Mouse (Mus musculus) frontal cortex, postnatal 14 days (tissue): ENCODE measurements at regions not wholly inside any gene's neighbourhood (a gene's known extent, or its start where the extent isn't known, plus 50 kb on each side); places are given as distances from the start of the nearest gene placed in this dataset.

Experiments used
- DNase-seq, 2 experiments: peaks; one replicate each; pipeline ENCODE4 v3.0.0; 2022; ENCODE audit warnings: low spot score in 2 of 2

DNA sequence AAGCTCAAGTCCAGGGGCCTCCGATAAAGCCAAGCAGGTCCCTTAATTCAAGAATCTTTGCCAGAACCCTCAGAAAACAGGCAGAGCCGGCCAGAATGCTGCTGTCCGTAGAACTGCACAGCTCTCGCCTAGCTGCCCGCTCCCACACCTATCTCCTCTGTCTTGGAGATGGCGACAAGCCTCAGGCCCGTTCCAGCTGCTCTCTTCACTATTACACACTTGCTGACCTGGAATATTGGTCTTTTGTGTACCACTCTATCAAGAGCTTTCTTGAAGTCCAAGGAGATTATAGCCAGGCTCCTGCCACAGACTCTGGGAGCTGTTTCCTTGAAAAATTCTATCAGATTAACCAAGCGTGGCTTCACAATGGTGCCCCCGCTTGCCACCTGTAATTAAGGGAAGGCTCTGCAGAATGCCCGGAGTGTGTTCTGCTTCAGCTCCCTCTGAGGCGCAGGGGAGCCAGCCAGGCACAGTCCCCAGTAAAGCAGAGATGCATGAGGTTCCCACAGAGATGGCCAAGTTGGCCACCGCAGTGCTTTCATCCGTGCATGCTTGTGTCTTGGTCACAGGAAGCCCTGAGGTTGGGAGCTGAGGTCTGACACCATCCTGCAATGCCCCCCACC lies 496.8 kb downstream of the Cdh26 start:
- DNase-seq = no peak

DNA sequence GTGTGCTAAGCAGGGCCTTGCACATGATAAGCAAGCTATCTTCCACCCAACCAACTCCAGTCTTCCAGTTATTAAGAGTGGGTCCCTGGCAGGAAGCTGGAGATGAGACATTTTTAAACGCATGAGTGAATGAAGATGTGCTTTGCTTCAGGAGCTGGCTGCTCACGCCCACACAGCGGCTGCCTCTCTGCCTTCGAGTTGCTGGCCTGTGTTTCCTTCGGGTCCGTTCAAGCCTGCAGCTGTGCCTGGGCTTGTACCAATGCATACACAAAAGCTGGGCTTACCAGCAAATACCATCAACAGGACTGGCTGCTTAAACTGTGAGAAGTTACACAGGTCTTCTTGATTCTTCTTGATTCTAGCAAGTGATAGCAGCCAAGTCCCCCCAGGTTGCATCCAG lies 498.7 kb downstream of the Cdh26 start:
- peak; percentile 17 to 25 for DNase-seq

DNA sequence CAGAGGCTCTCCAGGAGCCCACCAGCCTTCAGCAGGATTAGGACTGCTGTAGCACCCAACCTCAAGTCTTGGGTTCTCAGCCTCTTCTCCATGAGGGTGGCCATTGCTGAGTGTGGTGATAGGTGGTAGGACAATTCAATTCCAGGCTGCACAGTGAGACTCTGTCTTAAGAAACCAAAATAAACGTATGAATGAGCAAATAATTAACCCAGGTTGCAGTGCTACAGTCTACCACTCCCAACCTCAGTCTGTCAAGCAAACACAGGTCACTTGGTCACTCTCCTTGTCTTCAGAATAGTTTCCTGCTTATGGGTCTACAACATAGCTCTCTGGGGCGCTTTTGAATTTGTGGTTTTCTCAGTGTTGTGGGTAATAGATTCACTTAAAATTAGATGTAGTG lies 499.8 kb downstream of the Cdh26 start:
- DNase-seq = no peak

DNA sequence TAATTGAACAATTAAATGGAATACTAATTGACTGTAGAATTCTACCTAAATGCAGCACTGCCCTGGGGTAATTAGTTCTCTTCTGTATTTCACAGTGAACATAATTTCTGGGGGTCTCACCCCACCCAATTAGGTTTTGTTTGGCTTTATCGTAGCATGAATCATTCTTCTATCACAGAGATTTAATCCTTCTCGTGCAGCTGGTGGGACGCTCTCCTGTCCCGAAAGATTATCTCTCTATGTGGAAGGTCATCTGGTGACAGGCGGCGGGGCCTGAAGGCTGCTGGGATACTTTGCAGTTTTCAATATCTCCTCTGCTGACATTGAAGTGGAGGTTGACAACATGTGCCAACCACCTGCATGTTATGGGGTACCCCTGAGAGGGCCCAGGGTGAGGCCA lies 493.8 kb upstream of the Cdh4 start:
- DNase-seq = no peak

DNA sequence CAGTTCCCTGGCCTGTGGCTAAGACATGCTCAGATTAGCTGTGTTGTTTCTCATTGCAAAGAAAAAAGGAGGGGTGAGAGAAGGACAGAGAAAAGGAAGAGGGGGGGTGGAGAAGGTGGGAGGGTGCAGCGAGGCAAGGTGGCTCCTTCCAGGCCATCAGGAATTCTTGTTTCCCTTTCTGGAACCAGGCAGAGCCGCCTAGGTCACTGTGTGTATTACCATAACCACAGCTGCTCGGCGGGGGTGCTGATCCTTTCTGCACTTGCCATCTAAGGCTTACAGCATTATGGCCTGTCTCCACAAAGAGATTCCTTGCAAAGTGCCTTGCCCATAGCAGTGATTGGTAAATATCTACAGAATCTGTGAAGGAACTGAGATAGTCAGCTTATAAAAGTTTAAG lies 493.1 kb upstream of the Cdh4 start:
- DNase-seq = no peak

DNA sequence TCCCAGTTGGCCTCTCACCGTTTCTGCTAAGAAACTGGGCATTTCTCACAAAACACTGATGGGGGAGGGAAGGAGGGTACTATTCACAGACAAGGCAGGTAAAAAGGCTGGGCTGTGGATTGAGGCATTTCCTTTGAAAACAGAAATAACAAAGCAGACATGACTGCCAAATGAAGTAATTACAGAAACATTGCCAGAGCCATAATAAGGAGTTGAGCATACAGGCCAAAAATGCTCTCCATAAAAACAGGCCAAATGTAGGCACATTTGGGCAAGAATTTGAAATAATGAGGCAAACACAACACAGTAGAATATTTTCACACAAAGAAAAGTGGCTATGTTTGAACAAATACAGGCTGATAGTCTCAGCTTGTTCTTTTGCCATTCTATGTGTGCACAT lies 491.9 kb upstream of the Cdh4 start:
- no peak for DNase-seq

DNA sequence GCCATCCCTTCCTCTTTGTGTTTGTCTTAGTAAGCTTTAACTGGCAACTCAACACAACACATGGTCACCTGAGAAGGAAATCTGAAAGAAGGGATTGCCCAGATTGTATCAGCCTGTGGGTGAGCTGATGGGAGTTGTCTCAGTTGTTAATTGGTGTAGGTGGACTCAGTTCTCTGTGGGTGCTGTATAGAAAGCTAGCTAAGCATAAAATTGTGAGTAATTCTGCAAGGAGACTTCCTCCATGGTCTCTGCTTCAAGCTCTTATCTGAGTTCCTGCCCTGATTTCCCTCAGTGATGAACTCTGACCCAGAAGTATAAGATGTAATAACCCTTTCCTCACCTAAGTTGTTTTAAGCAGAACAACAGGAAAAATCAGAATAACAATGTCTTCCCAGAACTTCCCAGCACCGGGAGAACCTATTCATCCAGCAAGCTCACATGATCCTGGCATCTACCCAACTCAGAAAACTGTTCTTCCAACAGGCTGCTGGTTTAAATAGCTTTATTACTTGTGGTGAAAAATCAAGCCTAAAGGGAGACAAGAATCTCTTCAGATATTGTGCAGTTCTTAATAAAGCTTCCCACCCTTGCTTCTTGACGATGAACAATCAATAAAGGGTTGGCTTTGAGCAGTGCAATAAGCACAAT lies 487.7 kb upstream of the Cdh4 start:
- DNase-seq = no peak

DNA sequence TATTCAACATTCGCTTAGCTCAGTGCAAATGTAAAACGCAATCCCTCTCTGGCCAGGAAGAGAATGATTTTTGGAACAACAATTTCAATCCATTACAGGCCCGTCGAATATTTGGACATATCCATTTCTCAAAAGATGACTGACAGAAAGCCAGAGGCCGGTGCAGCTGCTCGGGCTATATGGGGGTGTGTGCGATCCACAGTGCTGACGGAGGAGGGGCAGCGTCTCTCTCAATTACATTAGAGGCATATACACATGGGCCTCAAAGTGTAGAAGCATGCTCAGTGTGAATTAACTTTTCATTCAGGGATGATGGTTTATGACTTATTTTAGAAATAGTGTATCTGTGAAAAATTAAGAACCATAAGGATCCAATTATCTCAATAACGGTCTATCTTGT lies 483.4 kb upstream of the Cdh4 start:
- DNase-seq = no peak

DNA sequence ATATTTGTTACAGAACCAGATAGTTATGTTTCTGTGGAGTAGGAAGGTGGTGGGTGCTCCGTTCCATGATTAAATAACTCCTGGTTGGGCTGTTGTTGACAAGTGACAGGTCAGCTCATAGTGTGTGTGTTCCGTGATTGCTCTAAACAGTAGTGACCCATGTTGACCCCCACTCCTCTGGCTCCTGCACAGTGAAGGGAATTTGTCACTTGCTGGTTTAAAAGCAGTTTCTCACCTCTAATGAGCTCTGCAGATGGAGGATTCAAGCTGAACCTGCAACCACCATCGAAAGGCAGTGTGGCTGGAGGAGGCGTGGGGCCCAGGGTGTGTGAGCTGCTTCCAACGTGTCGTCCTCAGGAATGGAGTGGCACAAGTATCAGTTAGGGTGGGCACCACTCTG lies 482.6 kb upstream of the Cdh4 start:
- DNase-seq = no peak

DNA sequence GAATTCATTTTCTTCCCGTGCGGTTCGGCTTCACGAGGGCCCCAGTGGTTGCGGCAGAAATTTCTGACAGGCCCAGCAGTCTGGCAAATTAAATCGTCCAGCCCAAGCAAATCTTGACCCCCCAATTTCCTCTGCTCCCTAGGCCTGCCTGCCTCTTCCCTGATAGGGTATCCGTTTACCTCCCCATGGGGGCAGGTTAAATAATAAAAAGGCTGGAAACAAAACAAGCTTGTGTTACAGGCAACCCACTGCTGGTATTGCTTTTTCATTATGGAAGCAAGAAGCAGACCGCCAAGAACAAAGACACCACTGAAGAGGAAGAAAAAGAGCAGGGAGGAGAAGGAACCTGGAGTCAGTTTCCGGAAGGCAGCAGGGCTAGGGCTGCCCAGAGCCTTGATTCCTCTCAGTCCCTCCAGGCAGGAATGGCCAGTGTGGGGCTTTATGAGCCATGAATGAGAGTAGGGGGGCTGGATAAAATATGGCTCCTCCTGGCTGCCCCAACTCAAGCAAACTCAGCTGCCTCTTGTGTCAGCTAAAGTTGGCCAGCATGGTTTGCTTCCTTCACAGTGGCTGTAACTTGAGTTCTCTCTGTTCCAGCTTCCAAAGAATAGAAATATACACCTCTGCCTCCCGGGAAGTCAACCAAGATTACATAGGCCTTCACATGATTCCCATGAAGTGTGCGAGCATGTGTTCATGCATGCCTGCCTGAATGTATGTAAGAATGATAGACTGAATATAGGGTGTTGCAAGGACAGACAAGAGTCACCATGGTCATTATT lies 474.5 kb upstream of the Cdh4 start:
- DNase-seq = no peak

DNA sequence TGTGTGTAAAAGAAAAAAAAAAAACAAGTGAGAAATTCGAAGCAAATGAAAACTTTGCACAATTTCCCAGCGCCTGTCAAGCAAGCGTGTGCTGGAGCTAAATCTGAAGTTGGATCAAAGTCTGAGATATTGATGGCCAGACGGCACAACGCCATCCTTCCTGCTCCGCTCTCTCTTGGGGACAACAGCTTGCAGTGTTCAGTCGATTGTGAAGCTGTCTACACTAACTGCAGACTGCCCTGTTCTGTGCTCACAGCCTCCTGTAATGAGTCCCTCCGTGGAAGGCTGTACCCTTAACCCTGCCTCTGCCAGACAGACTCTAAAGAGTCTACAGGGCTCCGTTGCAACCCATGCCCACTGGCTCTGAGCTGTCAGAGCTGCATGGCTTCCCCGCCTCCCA lies 472.5 kb upstream of the Cdh4 start:
- no peak for DNase-seq

DNA sequence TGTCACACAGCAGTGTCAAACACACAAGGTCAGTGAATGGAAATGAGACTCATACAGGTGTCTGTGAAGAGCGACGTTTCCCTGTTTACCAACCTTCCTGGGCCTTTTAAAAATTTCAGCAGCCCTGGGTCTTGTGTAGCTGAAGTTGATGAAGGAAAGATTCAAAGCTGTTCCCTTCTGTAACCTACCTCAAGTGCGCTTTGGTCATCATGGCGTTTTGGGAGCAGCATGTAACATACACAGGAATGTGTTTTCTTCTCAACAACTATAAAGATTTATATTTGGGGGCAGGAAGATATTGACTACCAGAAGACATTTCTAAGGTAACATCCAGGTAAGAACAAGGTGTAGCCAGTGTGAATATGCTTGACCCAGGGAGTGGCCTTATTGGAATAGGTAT lies 466.9 kb upstream of the Cdh4 start:
- DNase-seq = no peak

DNA sequence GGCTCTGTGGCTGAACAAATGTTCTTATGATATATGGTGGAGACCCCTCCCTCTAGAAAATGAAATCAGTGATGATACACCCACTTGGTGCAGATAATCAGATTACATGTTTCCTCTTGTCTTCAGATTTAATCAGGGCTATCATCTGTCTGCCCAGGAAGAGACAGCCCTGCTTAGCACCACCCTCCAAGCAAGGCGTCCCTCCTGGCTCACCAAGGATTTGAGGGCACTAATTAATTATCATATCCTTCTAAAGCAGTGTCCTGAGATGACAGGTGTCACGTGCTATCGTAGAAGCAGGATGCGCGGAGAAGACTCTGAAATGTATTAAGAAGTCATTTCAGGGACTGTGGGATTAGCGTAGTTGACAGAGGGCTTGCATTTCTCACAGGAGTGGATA lies 466.2 kb upstream of the Cdh4 start:
- DNase-seq = no peak

DNA sequence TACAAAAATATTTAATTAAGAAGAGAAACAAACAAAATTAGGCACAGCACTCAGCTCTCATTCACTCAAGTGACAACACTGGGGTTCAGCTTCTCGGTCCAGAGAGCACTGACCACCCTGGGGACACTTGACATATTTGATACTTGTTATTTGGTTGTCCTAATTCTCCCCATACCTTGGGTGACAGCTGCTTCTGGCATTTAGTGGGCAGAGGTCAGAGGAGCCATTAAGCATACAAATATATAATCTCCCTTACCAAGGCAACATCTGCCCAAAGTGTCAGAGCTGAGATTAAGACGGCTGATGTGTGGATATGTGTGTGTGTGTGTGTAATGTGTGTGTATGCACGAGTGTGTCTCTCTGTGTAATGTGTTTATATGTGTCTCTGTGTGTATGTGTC lies 465.7 kb upstream of the Cdh4 start:
- DNase-seq = no peak

DNA sequence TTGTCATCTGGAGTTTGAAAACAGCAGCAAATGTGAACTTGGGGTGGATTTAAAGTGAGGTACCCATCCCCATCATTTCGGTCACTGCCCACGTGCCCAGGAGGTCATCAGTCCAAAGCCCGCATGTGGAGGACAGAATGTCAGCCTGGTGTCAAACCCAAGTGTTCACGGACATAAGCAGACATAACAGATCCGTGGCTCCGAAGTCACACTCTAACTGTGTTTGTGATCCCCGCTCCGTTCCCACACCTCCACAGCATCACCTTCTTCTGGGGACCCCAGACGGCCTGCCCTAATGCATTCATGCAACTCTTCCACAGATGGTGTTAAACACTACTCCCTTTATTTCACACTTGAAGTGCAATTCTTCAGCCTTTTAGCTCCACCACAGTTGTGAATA lies 462.8 kb upstream of the Cdh4 start:
- DNase-seq = no peak

DNA sequence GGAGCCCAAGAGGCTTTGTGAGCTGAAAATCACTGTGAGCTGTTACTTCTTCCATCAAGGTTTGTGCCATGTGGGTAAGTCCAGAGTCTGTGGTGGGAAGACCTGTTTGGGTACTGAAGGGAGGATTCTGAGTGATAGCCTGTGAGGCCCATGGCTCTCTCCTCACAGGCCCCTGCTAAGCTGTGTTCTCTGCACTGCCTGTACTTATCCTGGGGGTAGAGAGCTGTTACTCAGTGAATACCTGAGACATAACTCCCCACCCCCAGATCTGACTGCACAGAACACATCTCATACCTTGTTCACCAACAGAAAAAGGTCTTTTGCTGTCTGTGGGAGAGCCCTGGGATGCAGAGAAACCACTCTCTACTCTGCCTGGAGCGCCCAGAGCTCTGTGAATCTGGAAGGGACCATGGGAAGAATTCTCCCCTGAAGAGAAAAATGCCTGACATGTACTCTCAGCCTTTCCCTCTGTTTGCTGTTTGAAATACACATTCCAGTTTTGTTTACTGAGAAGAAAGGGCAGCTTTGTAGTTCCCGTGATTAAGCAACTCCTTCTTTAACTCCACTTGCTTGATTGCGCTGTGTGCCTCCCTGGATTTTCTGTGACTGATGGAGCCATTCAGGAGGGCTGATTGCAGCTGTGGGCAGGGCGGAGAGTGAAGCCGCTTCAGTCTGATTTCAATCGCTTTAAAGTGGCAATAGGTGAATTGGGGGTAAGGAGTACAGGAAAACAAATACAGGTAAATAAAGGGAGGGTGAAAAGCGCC lies 460.3 kb upstream of the Cdh4 start:
- DNase-seq = no peak

DNA sequence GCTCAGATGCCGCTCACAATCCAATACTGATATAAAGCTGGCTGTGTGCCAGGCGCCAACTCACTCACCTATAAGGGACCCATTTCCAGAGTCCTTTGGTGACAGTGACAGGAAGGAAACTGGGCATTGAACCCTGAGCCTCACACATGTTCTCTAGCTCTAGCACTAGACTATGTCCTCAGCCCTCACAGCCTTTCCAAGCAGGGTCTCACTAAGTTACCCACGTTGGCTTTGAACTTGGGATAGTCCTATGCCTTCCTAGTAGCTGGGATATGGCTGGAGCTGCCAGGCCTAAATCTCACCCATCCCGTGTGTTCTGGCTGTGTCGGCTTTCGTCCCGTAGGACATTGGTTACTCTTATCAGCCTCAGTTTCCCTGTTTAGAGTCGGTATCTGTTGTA lies 458.4 kb upstream of the Cdh4 start:
- no peak for DNase-seq

DNA sequence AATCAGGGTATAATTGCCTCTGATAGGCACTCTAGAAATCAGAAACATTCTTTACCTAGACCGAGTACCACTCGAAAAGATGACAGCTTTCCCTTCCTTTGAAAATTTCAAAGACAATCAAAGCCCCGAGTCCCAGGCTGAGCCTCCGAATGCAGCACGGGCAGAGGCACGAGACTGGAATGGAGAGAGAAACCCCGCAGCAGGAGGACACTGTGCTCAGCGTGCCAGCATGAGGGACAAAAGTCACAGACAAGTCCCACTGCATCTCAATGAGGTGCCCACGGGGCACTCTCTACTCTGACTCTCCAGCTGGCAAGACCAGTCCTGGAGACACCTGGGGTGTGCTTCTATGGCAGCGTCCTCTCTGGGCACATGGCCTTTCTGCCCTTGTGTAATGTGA lies 454.3 kb upstream of the Cdh4 start:
- DNase-seq = no peak

DNA sequence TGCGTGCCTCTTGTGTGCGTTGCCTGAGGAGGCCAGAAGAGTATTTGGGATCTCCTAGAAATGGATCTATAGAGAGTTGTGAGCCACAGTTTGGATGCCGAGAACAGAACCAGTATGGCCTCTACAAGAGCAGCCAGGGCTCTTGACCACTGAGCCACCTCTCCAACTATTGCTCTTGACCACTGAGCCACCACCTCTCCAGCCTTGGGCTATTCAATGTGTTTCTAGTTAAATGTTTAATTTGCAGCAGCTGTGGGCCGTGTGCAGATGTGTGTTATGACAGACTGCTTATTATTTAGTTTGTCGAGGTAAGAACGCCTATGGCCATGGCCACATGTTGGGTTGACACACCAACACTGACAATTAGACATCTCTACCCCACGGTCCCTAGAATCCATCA lies 452.9 kb upstream of the Cdh4 start:
- DNase-seq = no peak

DNA sequence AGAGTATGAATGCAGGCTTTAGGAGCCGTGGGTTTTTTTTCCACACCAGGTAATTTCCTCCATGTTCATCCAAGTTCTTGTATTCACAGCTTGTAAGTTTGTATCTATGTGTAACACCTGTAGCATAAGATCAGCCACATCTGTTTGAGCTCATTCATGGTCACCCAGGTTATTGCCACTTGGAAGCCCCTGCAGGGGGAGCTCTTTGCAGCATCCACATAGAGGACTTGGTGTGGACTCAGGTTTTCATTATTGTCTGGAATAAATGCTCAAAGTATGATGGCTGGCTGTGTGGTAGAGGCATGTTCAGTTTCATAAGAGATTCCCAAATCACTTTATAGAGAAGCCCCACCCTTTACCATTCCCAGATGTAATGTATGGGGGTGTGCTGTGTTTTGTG lies 452.4 kb upstream of the Cdh4 start:
- DNase-seq = no peak

DNA sequence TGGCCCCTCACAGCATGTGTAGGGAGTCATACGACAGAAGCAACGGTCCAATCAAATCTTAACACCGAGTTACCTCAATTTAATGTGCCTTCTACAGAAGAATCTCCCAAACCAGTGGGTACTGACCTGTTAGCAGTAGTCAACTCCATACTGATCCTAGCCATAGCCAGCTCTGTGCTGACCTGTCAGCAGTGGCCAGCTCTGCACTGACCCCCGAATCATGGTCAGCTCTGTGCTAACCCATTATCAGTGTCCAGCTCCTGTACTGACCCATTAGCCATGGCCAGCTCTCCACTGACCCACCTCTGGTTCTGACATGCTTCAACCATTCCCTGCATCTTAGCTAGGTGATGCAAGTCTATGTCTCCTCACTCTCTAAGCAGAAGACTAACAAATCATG lies 451.3 kb upstream of the Cdh4 start:
- DNase-seq = no peak

DNA sequence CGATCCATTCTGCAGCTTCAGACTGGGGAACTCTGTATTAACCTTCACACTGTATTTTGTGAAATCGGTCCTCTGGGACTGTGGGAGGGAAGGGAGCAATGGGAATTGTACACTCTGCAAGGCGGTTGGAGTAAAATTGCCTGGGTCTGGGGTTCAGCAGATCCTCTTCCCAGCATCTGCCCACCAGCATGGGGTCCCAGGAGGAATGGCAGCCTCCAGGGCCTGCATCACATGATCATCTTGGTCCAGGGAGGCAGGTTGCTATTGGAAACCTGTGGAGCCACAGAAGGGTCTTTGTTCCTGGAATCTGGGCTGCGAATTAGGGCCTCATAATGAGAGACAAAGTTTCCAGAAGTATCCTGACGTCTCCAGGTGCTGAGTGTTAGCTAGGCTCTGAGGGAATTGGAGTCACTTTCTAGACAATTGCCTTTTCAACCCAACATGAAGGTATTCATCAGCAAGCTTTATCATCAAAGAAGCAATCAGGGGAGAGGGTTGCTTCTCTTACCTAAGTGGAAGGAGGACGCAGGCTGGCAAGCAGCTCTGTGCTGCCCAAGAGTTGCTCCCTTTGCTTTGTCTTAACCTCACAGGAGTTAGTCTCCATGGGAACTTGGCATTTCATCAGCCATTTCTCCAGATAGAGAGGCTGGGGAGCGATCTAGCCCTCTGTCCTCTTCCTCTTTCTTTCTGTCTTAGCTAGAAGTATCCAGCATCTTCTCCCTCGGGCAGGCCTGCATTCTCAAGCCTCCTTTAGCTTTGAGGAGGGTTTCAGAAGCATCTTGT lies 449.7 kb upstream of the Cdh4 start:
- no peak for DNase-seq
